Mouse (Mus musculus): ENCODE measurements around the gene Syk. TPM values are rescaled to one million over a fixed set of nuclear protein-coding genes. Genes with fewer than 3 reads are reported as not detected.

Gene Syk
- total and polyA plus RNA-seq, 2 experiments: 1.9 to 3.0 TPM

GRCm38 (mm10) chr13:52669889-52670288 is 86.9 kb downstream of the Syk start:
- peak; percentile 10 for DNase-seq (ENCODE audit: extremely low read depth, low read depth, low spot score)
- H3K4me1 ChIP-seq (ENCODE audit: control insufficient read depth, insufficient read depth, low read length): no peaks in the 10 kb centered on the region
- no peak overlapping the region for H3K27ac ChIP-seq (replicated peaks; ENCODE audit: insufficient read depth, low read depth, low read length)
- H3K79me2 ChIP-seq (ENCODE audit: control insufficient read depth, insufficient read depth, low read length): no peaks in the 10 kb centered on the region
- no peak overlapping the region for H3K4me3 ChIP-seq (ENCODE audit: insufficient read depth, low read depth, low read length)
- no peaks in the 10 kb centered on the region for H3K27me3 ChIP-seq (ENCODE audit: control insufficient read depth, insufficient read depth, low read length)
- no peak overlapping the region for H3K9ac ChIP-seq (ENCODE audit: low read depth, low read length)
- TF ChIP-seq CTCF (IDR thresholded peaks at IDR 0.05; ENCODE audit: low read depth, low read length) (peak; percentile 68), POLR2A (IDR thresholded peaks at IDR 0.05; ENCODE audit: extremely low read depth, insufficient read depth, low read length) (no peak)
- 38% methylated on average over 3 of the region's 3 CpGs for WGBS
- no peaks in the 10 kb centered on the region for H3K36me3 ChIP-seq (ENCODE audit: control insufficient read depth, insufficient read depth, low read length)

DNA sequence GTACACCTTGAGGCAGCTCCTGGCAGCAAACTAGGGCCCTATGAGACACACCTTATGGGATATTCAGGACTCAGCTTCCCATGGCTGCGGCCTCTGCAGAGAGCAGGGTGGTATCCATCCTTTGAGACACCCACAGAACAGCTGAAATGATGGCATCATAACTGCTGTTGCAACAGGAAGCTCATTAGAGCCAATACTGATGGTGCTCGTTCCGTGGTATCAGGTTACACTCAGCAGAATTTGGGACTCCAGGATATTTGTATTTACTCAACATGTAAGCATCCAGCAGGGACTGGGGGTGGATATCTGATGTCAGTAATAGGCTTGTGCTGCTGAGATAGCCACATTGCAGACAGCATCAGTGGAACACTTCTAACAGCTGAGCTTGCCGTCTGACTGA is 90.3 kb downstream of the Syk start:
- H3K27me3 ChIP-seq (ENCODE audit: control insufficient read depth, insufficient read depth, low read length): no peaks in the 10 kb centered on the region
- H3K79me2 ChIP-seq (ENCODE audit: control insufficient read depth, insufficient read depth, low read length): no peaks in the 10 kb centered on the region
- no peak for TF ChIP-seq POLR2A (IDR thresholded peaks at IDR 0.05; ENCODE audit: extremely low read depth, insufficient read depth, low read length)
- TF ChIP-seq CTCF (IDR thresholded peaks at IDR 0.05; ENCODE audit: low read depth, low read length): no peak
- H3K4me3 ChIP-seq (ENCODE audit: insufficient read depth, low read depth, low read length): no peak overlapping the region
- no peak for DNase-seq (ENCODE audit: extremely low read depth, low read depth, low spot score)
- no peaks in the 10 kb centered on the region for H3K36me3 ChIP-seq (ENCODE audit: control insufficient read depth, insufficient read depth, low read length)
- H3K9ac ChIP-seq (ENCODE audit: low read depth, low read length): no peak overlapping the region
- H3K27ac ChIP-seq (replicated peaks; ENCODE audit: insufficient read depth, low read depth, low read length): no peak overlapping the region
- 58% methylated on average over 4 of the region's 4 CpGs for WGBS
- H3K4me1 ChIP-seq (ENCODE audit: control insufficient read depth, insufficient read depth, low read length): no peaks in the 10 kb centered on the region

- Histone ChIP-seq H3K36me3 (ENCODE audit: control insufficient read depth, insufficient read depth, low read length) (no peaks in the 10 kb centered on the region), H3K27me3 (ENCODE audit: control insufficient read depth, insufficient read depth, low read length) (no peaks in the 10 kb centered on the region), H3K9ac (ENCODE audit: low read depth, low read length) (no peak overlapping the region), H3K4me1 (ENCODE audit: control insufficient read depth, insufficient read depth, low read length) (no peaks in the 10 kb centered on the region), H3K27ac (replicated peaks; ENCODE audit: insufficient read depth, low read depth, low read length) (no peak overlapping the region), H3K4me3 (ENCODE audit: insufficient read depth, low read depth, low read length) (no peak overlapping the region), H3K79me2 (ENCODE audit: control insufficient read depth, insufficient read depth, low read length) (no peaks in the 10 kb centered on the region)
- WGBS: 62% methylated on average over 4 of the region's 4 CpGs
- TF ChIP-seq CTCF (IDR thresholded peaks at IDR 0.05; ENCODE audit: low read depth, low read length) (no peak), POLR2A (IDR thresholded peaks at IDR 0.05; ENCODE audit: extremely low read depth, insufficient read depth, low read length) (no peak)
- DNase-seq (ENCODE audit: extremely low read depth, low read depth, low spot score): no peak
These were observed 90.9 kb downstream of the Syk start for GRCm38 (mm10) chr13:52673856-52674255.

- no peak overlapping the region for H3K4me3 ChIP-seq (ENCODE audit: insufficient read depth, low read depth, low read length)
- WGBS: 66% methylated on average over 12 of the region's 12 CpGs
- no peak for DNase-seq (ENCODE audit: extremely low read depth, low read depth, low spot score)
These were observed 91.9 kb downstream of the Syk start for GRCm38 (mm10) chr13:52674839-52675238.

GRCm38 (mm10) chr13:52675526-52676294 is 92.7 kb downstream of the Syk start:
- DNase-seq (ENCODE audit: extremely low read depth, low read depth, low spot score): no peak
- no peak overlapping the region for H3K9ac ChIP-seq (ENCODE audit: low read depth, low read length)
- no peaks in the 10 kb centered on the region for H3K36me3 ChIP-seq (ENCODE audit: control insufficient read depth, insufficient read depth, low read length)
- no peak overlapping the region for H3K4me3 ChIP-seq (ENCODE audit: insufficient read depth, low read depth, low read length)
- no peak overlapping the region for H3K27ac ChIP-seq (replicated peaks; ENCODE audit: insufficient read depth, low read depth, low read length)
- H3K4me1 ChIP-seq (ENCODE audit: control insufficient read depth, insufficient read depth, low read length): no peaks in the 10 kb centered on the region
- no peak for TF ChIP-seq POLR2A (IDR thresholded peaks at IDR 0.05; ENCODE audit: extremely low read depth, insufficient read depth, low read length)
- no peak for TF ChIP-seq CTCF (IDR thresholded peaks at IDR 0.05; ENCODE audit: low read depth, low read length)
- H3K27me3 ChIP-seq (ENCODE audit: control insufficient read depth, insufficient read depth, low read length): no peaks in the 10 kb centered on the region
- WGBS: 90% methylated on average over 8 of the region's 8 CpGs
- H3K79me2 ChIP-seq (ENCODE audit: control insufficient read depth, insufficient read depth, low read length): no peaks in the 10 kb centered on the region

More at GRCm38 (mm10) chr13:52674839-52675238, 91.9 kb downstream of the Syk start:
- no peaks in the 10 kb centered on the region for H3K4me1 ChIP-seq (ENCODE audit: control insufficient read depth, insufficient read depth, low read length)
- TF ChIP-seq CTCF (IDR thresholded peaks at IDR 0.05; ENCODE audit: low read depth, low read length): no peak
- TF ChIP-seq POLR2A (IDR thresholded peaks at IDR 0.05; ENCODE audit: extremely low read depth, insufficient read depth, low read length): no peak
- no peaks in the 10 kb centered on the region for H3K27me3 ChIP-seq (ENCODE audit: control insufficient read depth, insufficient read depth, low read length)
- H3K36me3 ChIP-seq (ENCODE audit: control insufficient read depth, insufficient read depth, low read length): no peaks in the 10 kb centered on the region
- no peak overlapping the region for H3K27ac ChIP-seq (replicated peaks; ENCODE audit: insufficient read depth, low read depth, low read length)
- no peaks in the 10 kb centered on the region for H3K79me2 ChIP-seq (ENCODE audit: control insufficient read depth, insufficient read depth, low read length)
- H3K9ac ChIP-seq (ENCODE audit: low read depth, low read length): no peak overlapping the region

Measured in liver, adult 2 months (tissue).